Mouse (Mus musculus) c-Kit-positive CD71-positive TER-119-negative erythroid progenitor cells, embryonic 14.5 days (primary cell): ENCODE results near the gene Nup35.
A peak's percentile ranks its signal among the peaks of the same experiment; 100 is the strongest.

Source experiments
- DNase-seq: peaks from one replicate; pipeline ENCODE4 v3.0.0-alpha.2; 2013; ENCODE audit warnings: low read depth

Gene Nup35

GRCm38 (mm10) chr2:80616854-80617737 lies at the start of gene Nup35, which contains the start of gene Dusp19:
Gene Nup35, plus strand, starts transcription at chr2:80617236.
Gene Dusp19, plus strand, starts transcription at chr2:80617045.
- DNase-seq: peak; percentile 92

DNA sequence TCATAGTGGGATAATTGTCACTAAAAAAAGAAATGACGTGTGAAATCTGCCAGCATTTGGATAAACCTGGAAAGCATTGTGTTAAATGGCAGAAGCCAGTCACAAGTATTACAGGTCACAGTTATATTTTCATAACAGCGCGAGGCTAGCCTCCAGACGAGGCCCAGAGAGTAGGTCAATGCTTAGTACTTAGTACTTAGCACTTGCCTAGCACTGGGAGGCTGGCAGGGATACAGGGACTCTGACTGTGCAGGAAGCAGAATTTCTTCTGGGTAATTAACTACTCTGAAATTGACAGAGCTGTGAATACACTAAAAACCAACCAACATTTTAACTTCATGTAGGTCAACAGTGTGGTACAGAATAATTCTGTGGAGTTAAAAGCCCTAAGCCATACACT lies 49.6 kb upstream of the Nup35 start:
- DNase-seq: no peak

- DNase-seq: no peak
These were observed 46.4 kb upstream of the Nup35 start for GRCm38 (mm10) chr2:80570656-80571055.

GRCm38 (mm10) chr2:80577286-80577685 lies 39.8 kb upstream of the Nup35 start:
- DNase-seq: no peak

DNA sequence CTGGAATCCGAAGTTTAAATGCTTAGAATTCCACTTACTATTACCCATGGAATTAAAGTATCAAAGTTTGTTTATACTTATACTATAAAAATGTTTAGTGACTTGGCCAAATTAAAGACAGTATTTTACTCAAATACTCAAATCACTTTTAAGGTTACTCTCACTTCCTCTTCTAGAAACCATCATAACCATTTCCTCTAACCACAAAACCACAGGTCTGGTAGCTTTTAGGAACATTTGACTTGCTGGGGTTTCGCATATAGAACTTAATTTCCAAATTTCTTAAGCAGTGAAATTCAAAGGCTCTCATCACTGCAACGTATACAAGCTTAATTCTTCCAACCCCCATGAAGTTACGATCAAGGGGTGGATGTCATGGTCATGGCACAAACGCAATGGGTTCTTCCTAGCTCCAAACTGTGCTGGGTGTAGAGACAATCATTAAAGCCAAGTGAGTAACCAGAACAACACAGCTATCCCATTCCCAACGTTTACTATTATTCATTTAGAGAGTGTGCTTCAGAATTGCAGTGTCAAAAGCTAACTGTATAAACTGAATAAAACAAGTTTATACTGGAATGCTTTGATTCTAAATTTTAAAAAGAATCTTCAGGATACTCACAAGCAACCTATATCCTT lies 37.7 kb upstream of the Nup35 start:
- DNase-seq: no peak

DNA sequence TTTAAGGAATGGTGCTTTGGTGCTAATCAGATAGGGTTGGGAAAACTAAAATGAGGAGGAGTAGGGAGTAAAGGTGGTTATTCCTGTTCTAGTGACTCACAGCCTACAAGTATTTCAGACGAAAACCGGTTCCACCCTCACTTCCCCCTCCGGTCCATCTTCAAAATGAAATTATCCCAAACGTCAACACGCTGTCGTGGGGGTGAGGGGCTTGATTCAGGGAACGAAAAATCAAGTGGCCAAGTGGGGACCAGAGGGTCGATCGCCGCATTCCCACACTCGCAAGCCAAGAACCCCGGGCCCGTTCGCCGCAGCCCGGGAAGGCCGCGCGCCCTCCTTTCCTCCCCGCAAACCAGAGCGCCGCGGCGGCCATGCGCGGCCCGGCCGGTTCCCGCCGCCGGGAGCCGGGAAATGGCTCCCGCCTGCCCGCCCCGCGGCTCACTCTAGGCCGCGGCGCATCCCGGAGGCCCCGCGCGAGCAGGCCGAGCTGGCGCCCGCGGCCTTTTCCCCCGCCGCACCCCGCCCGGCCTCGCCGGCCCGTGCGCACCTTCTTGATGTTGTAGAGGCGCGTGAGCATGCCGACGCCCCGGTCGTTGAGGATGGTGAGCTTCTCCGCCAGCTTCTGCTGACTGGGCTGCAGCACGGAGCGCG lies 36.6 kb upstream of the Nup35 start:
- DNase-seq: peak; percentile 17

GRCm38 (mm10) chr2:80581043-80581711 lies 35.9 kb upstream of the Nup35 start, which contains the start of gene Nckap1:
Gene Nckap1, minus strand, starts transcription at chr2:80581380.
- DNase-seq: peak; percentile 66

DNA sequence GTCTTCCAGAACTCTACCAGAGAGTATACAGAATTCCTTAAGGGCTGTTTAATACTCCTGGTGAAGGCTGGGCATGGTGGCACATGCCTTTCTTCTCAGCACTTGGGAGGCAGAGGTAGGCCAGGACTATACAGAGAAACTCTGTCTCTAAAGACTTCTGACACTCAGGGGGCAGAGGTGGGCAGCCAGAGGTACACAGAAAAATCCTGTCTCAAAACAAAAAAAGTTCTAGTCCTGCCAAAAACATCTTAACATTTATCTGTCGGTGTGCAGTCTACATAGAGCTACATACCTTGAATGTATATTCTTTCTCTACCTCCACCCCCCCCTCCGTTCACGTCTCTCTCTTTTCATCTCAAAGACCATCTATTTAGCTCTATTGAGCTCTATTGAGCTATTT lies 34.7 kb upstream of the Nup35 start:
- DNase-seq: no peak

GRCm38 (mm10) chr2:80594215-80594918 lies 22.7 kb upstream of the Nup35 start:
- no peak for DNase-seq

- DNase-seq: no peak
These were observed 20.1 kb upstream of the Nup35 start for GRCm38 (mm10) chr2:80596960-80597359.

- DNase-seq: no peak
These were observed 17.2 kb upstream of the Nup35 start for GRCm38 (mm10) chr2:80599850-80600249.

DNA sequence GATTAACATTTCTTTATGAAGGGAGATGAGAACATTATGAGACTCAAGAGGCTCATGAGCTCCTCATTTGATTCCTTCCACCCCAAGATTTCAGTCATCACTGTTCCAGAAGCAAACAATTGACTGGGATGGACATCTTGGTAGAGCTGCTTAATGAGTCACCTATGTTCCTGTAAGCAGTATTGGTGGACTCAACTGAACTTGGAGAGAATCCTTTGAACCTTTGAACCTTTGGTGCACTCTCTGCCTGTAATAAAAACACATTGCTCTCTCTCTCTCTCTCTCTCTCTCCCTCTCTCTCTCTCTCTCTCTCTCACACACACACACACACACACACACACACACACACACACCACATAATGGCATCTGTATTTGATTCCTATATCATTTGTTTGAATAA lies 16.4 kb upstream of the Nup35 start:
- DNase-seq: no peak

GRCm38 (mm10) chr2:80602756-80603155 lies 14.3 kb upstream of the Nup35 start:
- DNase-seq: no peak

GRCm38 (mm10) chr2:80603771-80604426 lies 13.1 kb upstream of the Nup35 start:
- no peak for DNase-seq

- DNase-seq: no peak
These were observed 4.8 kb upstream of the Nup35 start for GRCm38 (mm10) chr2:80612286-80612685.

DNA sequence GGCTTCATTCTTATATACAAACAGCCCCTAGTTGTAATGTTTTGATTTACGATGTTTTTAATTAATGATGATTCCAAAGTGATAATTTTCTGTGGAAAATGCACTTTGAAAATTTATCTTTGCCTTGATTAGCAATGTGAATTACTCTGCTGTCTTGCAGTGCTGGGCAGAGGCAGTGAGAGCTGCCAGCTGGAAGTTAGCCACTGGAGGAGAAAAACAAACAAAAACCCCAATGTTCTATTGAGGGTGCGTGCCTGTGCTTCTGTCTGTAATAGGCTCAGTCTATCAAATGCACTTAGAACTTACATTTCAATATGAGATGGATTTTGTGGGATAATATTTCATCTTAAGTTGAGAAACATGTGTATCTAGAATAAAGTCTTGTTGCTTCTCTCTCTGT lies 4.2 kb upstream of the Nup35 start:
- no peak for DNase-seq

- DNase-seq: no peak
These were observed 2.0 kb downstream of the Nup35 start for GRCm38 (mm10) chr2:80618991-80619390.

DNA sequence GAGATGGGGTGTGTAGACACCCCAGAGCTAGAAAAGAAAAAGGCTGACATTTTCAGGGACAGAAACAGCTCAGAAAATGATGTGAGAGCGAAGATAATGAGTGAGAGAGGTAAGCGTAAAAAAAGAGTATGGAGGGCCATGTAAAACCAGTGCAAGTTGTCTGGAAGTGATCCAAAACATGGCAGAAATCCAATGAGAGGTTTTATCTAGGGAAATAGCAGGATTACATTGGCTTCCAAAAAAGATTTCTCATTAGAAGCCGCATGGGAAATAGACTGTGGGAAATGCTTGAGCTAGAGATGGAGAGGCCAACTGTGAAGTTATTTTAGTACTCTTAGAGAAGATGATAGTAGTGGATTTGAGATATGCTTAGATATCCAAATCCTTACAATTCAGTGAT lies 4.9 kb downstream of the Nup35 start:
- no peak for DNase-seq

- DNase-seq: no peak
These were observed 7.5 kb downstream of the Nup35 start for GRCm38 (mm10) chr2:80624523-80624922.

DNA sequence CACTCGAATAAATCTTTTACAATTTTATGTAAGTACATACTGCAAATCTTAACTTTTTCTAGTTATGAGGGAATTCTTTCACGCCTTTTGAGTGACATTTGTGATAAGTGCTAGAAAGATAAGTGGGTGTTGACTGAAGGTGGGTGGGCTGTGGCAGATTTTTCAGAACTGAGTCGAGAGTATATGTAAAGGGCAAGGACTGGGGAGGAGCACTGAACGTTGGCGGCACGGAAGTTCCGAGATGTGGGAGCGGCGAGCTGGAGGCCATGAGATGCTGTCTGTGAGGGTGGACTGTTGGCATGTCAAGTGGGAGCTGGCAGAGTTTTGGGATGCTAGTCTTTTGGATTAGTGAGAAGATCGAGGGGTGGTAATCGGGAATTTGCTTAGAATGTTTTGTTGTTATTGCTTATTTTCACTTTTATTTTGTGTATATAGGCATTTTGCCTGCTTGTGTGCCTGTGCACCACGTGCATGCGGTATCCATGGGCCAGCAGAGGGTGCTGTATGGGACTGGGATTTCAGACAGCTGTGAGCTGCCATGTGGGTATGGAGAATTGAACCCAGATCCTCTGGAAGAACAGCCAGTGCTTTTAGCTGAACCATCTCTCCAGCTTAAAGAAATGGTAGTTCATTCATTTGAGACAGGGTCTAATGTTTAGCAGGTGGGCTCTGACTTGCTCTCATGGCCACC lies 15.4 kb downstream of the Nup35 start:
- no peak for DNase-seq
